32 mouse cellular contexts compared by ENCODE assay signal in genomic region chr6:31556460-31557100, GRCm38 (mm10). TPM values are rescaled to one million over a fixed set of nuclear protein-coding genes. Genes with fewer than 3 reads are reported as not detected.
DNase-seq lines count a peak whose midpoint lies in the region; ATAC-seq and TF ChIP-seq lines count a peak whose summit lies in the region.
"Had no signal": no experiment of that assay in that cellular context is flagged by ENCODE, and none has a peak within 500 bp of the region (broad histone marks: within the 10 kb centered on the region; RNA-seq: fewer than 3 reads in every experiment).

No protein-coding gene starts in this region.

- DNase-seq in kidney, adult 2 months: no peak
- DNase-seq in 3134 (ENCODE audit: extremely low read depth, insufficient read length, low spot score): peak; percentile 72
- DNase-seq in 3T3-L1 (ENCODE audit: low read depth, low spot score): peak; percentile 75
- peak; percentile 70 for DNase-seq in NIH3T3 (ENCODE audit: low read depth)
- no peak for DNase-seq in spleen, postnatal 4 days (ENCODE audit: low spot score in 2 of 2)
- no peak for DNase-seq in left cerebral cortex, adult 18-20 months (ENCODE audit: low spot score in 2 of 2)
- DNase-seq: adrenal gland, adult 2 months; adrenal gland, postnatal 25 days; B cell, adult 2 months; cerebellum, adult 11-12 months; cerebellum, adult 8-10 months; cerebellum, postnatal 36 days; embryo, embryonic 11 days; gastrocnemius, postnatal 25 days; heart, postnatal 10 days; heart, postnatal 36 days had no signal

- no peak overlapping the region for H3K4me2 ChIP-seq in kidney, embryonic 16.5 days (replicated peaks; ENCODE audit: low read depth, low read length)
- H3K4me2 ChIP-seq: embryonic facial prominence, embryonic 13.5 days; forebrain, embryonic 12.5 days; heart, embryonic 12.5 days; heart, embryonic 15.5 days; hindbrain, embryonic 13.5 days had no signal

- no peaks in the 10 kb centered on the region for H3K9me3 ChIP-seq in kidney, embryonic 16.5 days (ENCODE audit: low read length)
- H3K9me3 ChIP-seq: embryonic facial prominence, embryonic 10.5 days; embryonic facial prominence, embryonic 13.5 days; forebrain, embryonic 12.5 days; G1E; heart, embryonic 12.5 days; heart, embryonic 15.5 days; hindbrain, embryonic 10.5 days; hindbrain, embryonic 13.5 days had no signal

- WGBS in kidney, adult 2 months: 76% methylated on average over 7 of the region's 7 CpGs
- 87% methylated on average over 7 of the region's 7 CpGs for WGBS in kidney, embryonic 16.5 days

- H3K27me3 ChIP-seq in kidney, adult 2 months (replicated peaks; ENCODE audit: control insufficient read depth, insufficient read depth, low read length): no peaks in the 10 kb centered on the region
- H3K27me3 ChIP-seq in kidney, embryonic 16.5 days (ENCODE audit: insufficient read depth, low read length): peaks cover 32% of the 10 kb centered on the region
- H3K27me3 ChIP-seq: heart, embryonic 12.5 days; hindbrain, embryonic 13.5 days had no signal

- H3K4me3 ChIP-seq in kidney, adult 2 months (ENCODE audit: insufficient read depth, low read depth, low read length): no peak overlapping the region
- H3K4me3 ChIP-seq in kidney, embryonic 16.5 days (ENCODE audit: low read length): no peak overlapping the region
- H3K4me3 ChIP-seq: embryonic facial prominence, embryonic 10.5 days; embryonic facial prominence, embryonic 13.5 days; erythroblast, embryonic 14.5 days; forebrain, embryonic 12.5 days; heart, embryonic 12.5 days; heart, embryonic 15.5 days; hindbrain, embryonic 10.5 days; hindbrain, embryonic 13.5 days had no signal

- H3K4me1 ChIP-seq in kidney, adult 2 months (ENCODE audit: control insufficient read depth, insufficient read depth, low read length): no peaks in the 10 kb centered on the region
- 0 out of 2 replicates have a peak, but pooled peaks cover 4% of the 10 kb centered on the region for H3K4me1 ChIP-seq in kidney, embryonic 16.5 days (ENCODE audit: insufficient read depth, low read length)
- H3K4me1 ChIP-seq: heart, embryonic 15.5 days had no signal

- TF ChIP-seq POLR2A in kidney, adult 2 months (IDR thresholded peaks at IDR 0.05; ENCODE audit: low read depth, low read length): no peak

- H3K9ac ChIP-seq in kidney, embryonic 16.5 days (replicated peaks; ENCODE audit: low read length): no peak overlapping the region
- H3K9ac ChIP-seq: embryonic facial prominence, embryonic 13.5 days; forebrain, embryonic 12.5 days; heart, embryonic 12.5 days; heart, embryonic 15.5 days; hindbrain, embryonic 13.5 days had no signal

- no peak for TF ChIP-seq CTCF in kidney, adult 2 months (conservative IDR thresholded peaks at IDR 0.05; ENCODE audit: insufficient read depth, insufficient read length, low read depth, low read length)

- ATAC-seq in kidney, embryonic 16.5 days (ENCODE audit: low FRiP score, low TSS enrichment): no peak
- no peak for ATAC-seq in granulocyte monocyte progenitor cell, adult 5-6 weeks (replicated peaks; ENCODE audit: poor library complexity, severe bottlenecking)
- ATAC-seq: forebrain, embryonic 16.5 days; hindbrain, postnatal 0 days; inflammation-experienced regulatory T-cells, adult 6 months; intestine, embryonic 16.5 days had no signal

- H3K27ac ChIP-seq in kidney, adult 2 months (ENCODE audit: insufficient read depth, low read depth, low read length): 0 out of 2 replicates have a peak overlapping the region, but pooled peaks have one; percentile 44
- no peak overlapping the region for H3K27ac ChIP-seq in kidney, embryonic 16.5 days (ENCODE audit: low read length)
- H3K27ac ChIP-seq: embryonic facial prominence, embryonic 10.5 days; embryonic facial prominence, embryonic 13.5 days; forebrain, embryonic 12.5 days; heart, embryonic 15.5 days; hindbrain, embryonic 10.5 days; hindbrain, embryonic 13.5 days; hindbrain, postnatal 0 days had no signal

- no peaks in the 10 kb centered on the region for H3K36me3 ChIP-seq in kidney, adult 2 months (ENCODE audit: control insufficient read depth, insufficient read depth, low read length)
- H3K36me3 ChIP-seq in kidney, embryonic 16.5 days (ENCODE audit: insufficient read depth, low read length): no peaks in the 10 kb centered on the region
- H3K36me3 ChIP-seq: embryonic facial prominence, embryonic 10.5 days; embryonic facial prominence, embryonic 13.5 days; heart, embryonic 12.5 days; heart, embryonic 15.5 days; hindbrain, embryonic 13.5 days had no signal

RNA-seq across cellular contexts. Expression of gene Podxl, which starts 7.2 kb away (rescaled TPM):
- 137 and 149 TPM in 2 replicates for polyA plus RNA-seq in kidney, adult 2 months (2012; rRNA removed)
- 76.8 and 80.4 TPM in 2 replicates for polyA plus RNA-seq in kidney, embryonic 16.5 days (2015; fragmentation: Nextera tagmentation; extraction: Ambion mirVana)
- not detected in 2 replicates for total RNA-seq in granulocyte monocyte progenitor cell, adult 5-6 weeks (2014; fragmentation: Nextera tagmentation)
- 0.05 TPM in 1 of 2 replicates, not detected in the other for total RNA-seq in granulocyte monocyte progenitor cell, adult 5-6 weeks (2017)
- total RNA-seq in left cerebral cortex, adult 18-20 months (2021): 10 to 100 TPM; 20.3 to 22.7 TPM
- total RNA-seq: CH12.LX had no signal

Comparison
In these comparisons a context has a peak if more than half of its experiments do, and no peak if none do; other contexts are left out.
1. DNase-seq: peak in 3134 (single experiment), 3T3-L1 (single experiment) and NIH3T3 (single experiment); none in kidney, adult 2 months (single experiment), spleen, postnatal 4 days (0 of 2) and left cerebral cortex, adult 18-20 months (0 of 2).
2. RNA of gene Podxl, which starts 7.2 kb away (total RNA-seq): 20.3 to 22.7 TPM in left cerebral cortex, adult 18-20 months; 0.05 TPM in granulocyte monocyte progenitor cell, adult 5-6 weeks; every median in the first group is over 10 times any median in the second.